Mouse (Mus musculus): ENCODE measurements around the gene Folh1. TPM values are rescaled to one million over a fixed set of nuclear protein-coding genes. Genes with fewer than 3 reads are reported as not detected.
"Not testable (repeated sequence)": the region's sequence is repeated elsewhere in the genome, so short reads cannot be mapped to it uniquely, and the experiment has no call there.

Folh1 gene
- 0.59 and 0.63 TPM in 2 replicates for polyA plus RNA-seq (2014; fragmentation: Nextera tagmentation; extraction: Ambion mirVana)

DNA sequence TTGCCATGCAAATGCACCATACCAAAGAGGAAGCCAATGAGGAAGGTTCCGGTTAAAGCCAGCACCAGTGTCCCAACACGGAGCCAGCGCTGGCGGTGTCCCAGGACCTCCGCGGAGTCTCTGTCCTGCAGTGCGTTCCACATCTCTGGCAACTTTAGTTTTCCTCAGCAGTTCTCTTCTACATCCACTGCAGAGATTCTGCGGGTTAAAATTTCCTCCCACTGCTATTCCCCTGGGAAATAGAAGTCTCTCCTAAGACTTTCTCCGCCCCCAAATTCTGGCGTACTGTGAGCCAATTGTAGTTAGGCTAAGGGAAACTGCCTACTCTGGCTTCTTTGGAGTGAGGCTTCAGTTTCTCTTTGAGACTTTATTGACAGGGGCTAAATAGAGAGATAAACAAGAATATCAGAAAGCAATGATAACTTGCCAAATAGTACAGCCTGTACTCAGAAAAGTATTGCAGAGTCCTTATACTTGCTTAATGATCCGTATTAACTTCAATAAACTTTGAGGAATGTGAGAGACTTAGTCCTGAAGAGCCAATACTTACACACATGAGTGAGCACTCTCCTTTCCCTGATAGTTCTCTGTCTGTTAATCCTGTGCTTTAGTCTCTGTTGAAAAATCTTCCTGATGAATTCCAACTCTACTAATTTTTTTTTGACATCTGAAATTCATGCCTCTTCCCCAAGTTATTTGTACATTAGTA is at the start of gene Folh1:
Gene Folh1, minus strand, starts transcription at position 327 of the 709 bp plus-strand sequence.
- WGBS, result 5% methylated on average over 11 of the region's 11 CpGs

GRCm38 (mm10) chr7:86816466-86816865 is 40.7 kb upstream of the Folh1 start:
- no peak for ATAC-seq (ENCODE audit: low read depth)
- no peak overlapping the region for H3K4me3 ChIP-seq (ENCODE audit: low read depth, low read length)
- 71% methylated on average over 1 of the region's 1 CpGs for WGBS

More for the DNA sequence above, at the start of gene Folh1:
- Histone ChIP-seq H3K27ac (replicated peaks; ENCODE audit: low read depth, low read length) (no peak within 1 kb of the TSS), H3K4me1 (ENCODE audit: control insufficient read depth, insufficient read depth, low read length) (no peaks in the 10 kb centered on the region; the same call in 1 of the 2 replicates), H3K9ac (ENCODE audit: low read depth, low read length) (no peak within 1 kb of the TSS; the same call in 1 of the 2 replicates), H3K27me3 (replicated peaks; ENCODE audit: control insufficient read depth, insufficient read depth, low read length) (no peaks in the 10 kb centered on the region), H3K9me3 (ENCODE audit: control insufficient read depth, low read length) (no peaks in the 10 kb centered on the region), H3K4me2 (ENCODE audit: low read depth, low read length) (peak within 1 kb of the TSS; percentile 54), H3K4me3 (ENCODE audit: low read depth, low read length) (peak within 1 kb of the TSS; percentile 18), H3K36me3 (ENCODE audit: control insufficient read depth, insufficient read depth, low read length) (no peaks in the 10 kb centered on the region)
- ATAC-seq (ENCODE audit: low read depth), result 0 out of 2 replicates have a peak, but pooled peaks have one; percentile 18
- peak; percentile 74 for DNase-seq (ENCODE audit: low spot score)

DNA sequence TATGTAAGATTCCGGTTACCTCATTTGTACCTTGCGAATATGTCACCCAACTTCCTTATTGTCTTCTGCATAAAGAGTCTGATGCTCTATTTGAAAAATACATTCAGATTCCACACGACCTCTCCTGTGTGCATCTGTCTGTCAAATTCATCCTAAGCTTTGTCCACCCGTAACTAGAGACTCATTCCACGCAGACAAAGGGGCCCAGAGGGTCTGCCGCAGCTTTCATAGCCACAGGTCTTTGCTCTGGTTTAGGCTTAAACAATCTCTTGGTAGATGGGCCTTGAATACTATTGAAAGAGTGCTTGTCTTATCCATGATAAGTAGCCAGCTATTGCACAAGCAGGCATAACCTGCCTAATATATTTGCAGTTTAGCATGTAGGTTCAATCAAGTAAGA is 40.0 kb upstream of the Folh1 start:
- H3K4me2 ChIP-seq (ENCODE audit: low read depth, low read length); H3K36me3 ChIP-seq (ENCODE audit: control insufficient read depth, insufficient read depth, low read length); H3K27ac ChIP-seq (replicated peaks; ENCODE audit: low read depth, low read length); H3K9me3 ChIP-seq (ENCODE audit: control insufficient read depth, low read length); ATAC-seq (ENCODE audit: low read depth); H3K4me3 ChIP-seq (ENCODE audit: low read depth, low read length); H3K9ac ChIP-seq (ENCODE audit: low read depth, low read length); DNase-seq (ENCODE audit: low spot score); H3K4me1 ChIP-seq (ENCODE audit: control insufficient read depth, insufficient read depth, low read length); H3K27me3 ChIP-seq (replicated peaks; ENCODE audit: control insufficient read depth, insufficient read depth, low read length): not testable (repeated sequence)
- WGBS, result 77% methylated on average over 6 of the region's 6 CpGs

More at GRCm38 (mm10) chr7:86816466-86816865, 40.7 kb upstream of the Folh1 start:
- Histone ChIP-seq H3K9ac (ENCODE audit: low read depth, low read length) (no peak overlapping the region), H3K27me3 (replicated peaks; ENCODE audit: control insufficient read depth, insufficient read depth, low read length) (no peaks in the 10 kb centered on the region), H3K27ac (replicated peaks; ENCODE audit: low read depth, low read length) (no peak overlapping the region), H3K9me3 (ENCODE audit: control insufficient read depth, low read length) (no peaks in the 10 kb centered on the region), H3K36me3 (ENCODE audit: control insufficient read depth, insufficient read depth, low read length) (no peaks in the 10 kb centered on the region), H3K4me1 (ENCODE audit: control insufficient read depth, insufficient read depth, low read length) (no peaks in the 10 kb centered on the region), H3K4me2 (ENCODE audit: low read depth, low read length) (no peak overlapping the region)
- no peak for DNase-seq (ENCODE audit: low spot score)

GRCm38 (mm10) chr7:86815241-86815640 is 39.5 kb upstream of the Folh1 start:
- H3K36me3 ChIP-seq (ENCODE audit: control insufficient read depth, insufficient read depth, low read length); H3K27me3 ChIP-seq (replicated peaks; ENCODE audit: control insufficient read depth, insufficient read depth, low read length); H3K4me1 ChIP-seq (ENCODE audit: control insufficient read depth, insufficient read depth, low read length); H3K9me3 ChIP-seq (ENCODE audit: control insufficient read depth, low read length); DNase-seq (ENCODE audit: low spot score); H3K4me2 ChIP-seq (ENCODE audit: low read depth, low read length); H3K4me3 ChIP-seq (ENCODE audit: low read depth, low read length); ATAC-seq (ENCODE audit: low read depth); H3K27ac ChIP-seq (replicated peaks; ENCODE audit: low read depth, low read length); H3K9ac ChIP-seq (ENCODE audit: low read depth, low read length): not testable (repeated sequence)
- 82% methylated on average over 3 of the region's 5 CpGs for WGBS

GRCm38 (mm10) chr7:86794727-86795126 is 19.0 kb upstream of the Folh1 start, which contains the start of gene Vmn2r77:
TSS of gene Vmn2r77 (plus strand) at chr7:86795027.
- DNase-seq (ENCODE audit: low spot score) (no peak), ATAC-seq (ENCODE audit: low read depth) (no peak)
- no peaks in the 10 kb centered on the region for H3K4me1 ChIP-seq (ENCODE audit: control insufficient read depth, insufficient read depth, low read length)
- H3K27ac ChIP-seq (replicated peaks; ENCODE audit: low read depth, low read length), result no peak within 1 kb of the TSS
- no peak within 1 kb of the TSS for H3K9ac ChIP-seq (ENCODE audit: low read depth, low read length)
- H3K27me3 ChIP-seq (replicated peaks; ENCODE audit: control insufficient read depth, insufficient read depth, low read length), result no peaks in the 10 kb centered on the region
- no peak within 1 kb of the TSS for H3K4me3 ChIP-seq (ENCODE audit: low read depth, low read length)
- no peaks in the 10 kb centered on the region for H3K9me3 ChIP-seq (ENCODE audit: control insufficient read depth, low read length)
- H3K4me2 ChIP-seq (ENCODE audit: low read depth, low read length), result no peak within 1 kb of the TSS
- no peaks in the 10 kb centered on the region for H3K36me3 ChIP-seq (ENCODE audit: control insufficient read depth, insufficient read depth, low read length)

DNA sequence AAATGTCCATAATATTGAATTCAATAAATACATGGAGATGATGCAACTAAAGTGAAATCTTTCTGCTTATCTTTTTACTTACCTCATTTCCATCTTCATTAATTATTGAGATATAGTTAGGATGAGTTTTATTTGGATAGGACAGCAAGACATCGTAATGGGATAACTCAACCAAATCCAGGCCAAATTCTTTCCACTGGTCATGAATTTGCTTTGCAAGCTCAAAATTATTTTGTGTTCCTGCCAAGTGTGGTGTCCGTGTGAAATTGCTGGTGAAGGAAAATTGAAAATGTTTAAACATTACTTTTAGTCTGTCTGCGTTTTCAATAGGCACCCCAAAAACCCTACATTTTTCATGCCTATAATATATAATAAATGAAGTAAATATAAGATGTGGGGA is 4.1 kb downstream of the Folh1 start:
- Histone ChIP-seq H3K27ac (replicated peaks; ENCODE audit: low read depth, low read length) (no peak overlapping the region), H3K9me3 (ENCODE audit: control insufficient read depth, low read length) (no peaks in the 10 kb centered on the region), H3K4me3 (ENCODE audit: low read depth, low read length) (no peak overlapping the region), H3K36me3 (ENCODE audit: control insufficient read depth, insufficient read depth, low read length) (no peaks in the 10 kb centered on the region), H3K27me3 (replicated peaks; ENCODE audit: control insufficient read depth, insufficient read depth, low read length) (no peaks in the 10 kb centered on the region), H3K4me2 (ENCODE audit: low read depth, low read length) (no peak overlapping the region), H3K9ac (ENCODE audit: low read depth, low read length) (no peak overlapping the region), H3K4me1 (ENCODE audit: control insufficient read depth, insufficient read depth, low read length) (no peaks in the 10 kb centered on the region; the same call in 1 of the 2 replicates)
- 82% methylated on average over 3 of the region's 3 CpGs for WGBS
- DNase-seq (ENCODE audit: low spot score) (no peak), ATAC-seq (ENCODE audit: low read depth) (no peak)

DNA sequence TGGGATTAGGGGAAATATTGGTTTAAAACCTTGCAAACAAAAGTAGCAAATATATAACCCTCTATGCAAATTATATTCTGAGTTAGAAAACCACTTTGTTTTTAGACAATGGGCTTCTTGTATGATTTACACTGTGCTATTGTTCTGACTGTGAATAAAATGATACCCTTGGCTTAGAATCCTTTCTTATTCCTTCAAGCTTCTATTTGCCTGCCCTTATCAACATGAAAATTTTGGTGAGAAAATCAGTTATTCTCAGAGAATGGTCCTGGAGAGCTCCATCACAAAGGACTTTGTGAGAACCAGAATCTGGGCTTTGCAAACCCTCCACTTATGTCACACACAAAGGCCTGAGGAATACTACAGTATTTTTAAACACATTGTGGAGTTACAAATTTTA is 11.1 kb downstream of the Folh1 start:
- no peaks in the 10 kb centered on the region for H3K4me1 ChIP-seq (ENCODE audit: control insufficient read depth, insufficient read depth, low read length)
- ATAC-seq (ENCODE audit: low read depth), result no peak
- no peak for DNase-seq (ENCODE audit: low spot score)
- no peaks in the 10 kb centered on the region for H3K36me3 ChIP-seq (ENCODE audit: control insufficient read depth, insufficient read depth, low read length)
- H3K27ac ChIP-seq (replicated peaks; ENCODE audit: low read depth, low read length), result no peak overlapping the region
- H3K9me3 ChIP-seq (ENCODE audit: control insufficient read depth, low read length), result no peaks in the 10 kb centered on the region
- H3K27me3 ChIP-seq (replicated peaks; ENCODE audit: control insufficient read depth, insufficient read depth, low read length), result no peaks in the 10 kb centered on the region
- no peak overlapping the region for H3K9ac ChIP-seq (ENCODE audit: low read depth, low read length)
- H3K4me3 ChIP-seq (ENCODE audit: low read depth, low read length), result no peak overlapping the region
- no peak overlapping the region for H3K4me2 ChIP-seq (ENCODE audit: low read depth, low read length)

DNA sequence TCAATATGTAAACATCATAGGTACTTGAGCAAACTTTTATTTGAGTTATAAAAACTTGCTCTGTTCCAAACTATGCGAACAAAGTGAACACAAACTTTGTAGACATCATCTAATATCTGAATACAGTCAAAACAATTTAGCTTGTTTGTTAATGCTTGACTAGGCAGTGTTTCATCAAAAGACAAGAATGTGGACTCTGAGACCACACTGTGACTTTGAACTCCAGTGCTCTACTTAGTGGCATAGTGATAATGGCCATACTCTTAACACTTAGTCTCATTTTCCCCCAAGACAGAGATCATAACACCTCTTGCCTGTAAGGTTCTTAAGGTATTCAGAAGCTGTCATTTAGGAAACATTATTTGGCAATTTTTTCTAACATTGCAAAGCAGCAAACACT is 15.0 kb downstream of the Folh1 start:
- WGBS, result 83% methylated on average over 1 of the region's 1 CpGs
- H3K4me3 ChIP-seq (ENCODE audit: low read depth, low read length), result no peak overlapping the region
- DNase-seq (ENCODE audit: low spot score) (no peak), ATAC-seq (ENCODE audit: low read depth) (no peak)
- no peak overlapping the region for H3K9ac ChIP-seq (ENCODE audit: low read depth, low read length)
- no peaks in the 10 kb centered on the region for H3K4me1 ChIP-seq (ENCODE audit: control insufficient read depth, insufficient read depth, low read length)
- H3K36me3 ChIP-seq (ENCODE audit: control insufficient read depth, insufficient read depth, low read length), result no peaks in the 10 kb centered on the region
- no peaks in the 10 kb centered on the region for H3K9me3 ChIP-seq (ENCODE audit: control insufficient read depth, low read length)
- no peak overlapping the region for H3K4me2 ChIP-seq (ENCODE audit: low read depth, low read length)
- H3K27ac ChIP-seq (replicated peaks; ENCODE audit: low read depth, low read length), result no peak overlapping the region
- H3K27me3 ChIP-seq (replicated peaks; ENCODE audit: control insufficient read depth, insufficient read depth, low read length), result no peaks in the 10 kb centered on the region

- ATAC-seq (ENCODE audit: low read depth) (no peak), DNase-seq (ENCODE audit: low spot score) (peak; percentile 1)
- Histone ChIP-seq H3K9me3 (ENCODE audit: control insufficient read depth, low read length) (no peaks in the 10 kb centered on the region), H3K27ac (replicated peaks; ENCODE audit: low read depth, low read length) (no peak overlapping the region), H3K9ac (ENCODE audit: low read depth, low read length) (no peak overlapping the region), H3K4me1 (ENCODE audit: control insufficient read depth, insufficient read depth, low read length) (no peaks in the 10 kb centered on the region), H3K4me3 (ENCODE audit: low read depth, low read length) (no peak overlapping the region), H3K36me3 (ENCODE audit: control insufficient read depth, insufficient read depth, low read length) (no peaks in the 10 kb centered on the region), H3K27me3 (replicated peaks; ENCODE audit: control insufficient read depth, insufficient read depth, low read length) (no peaks in the 10 kb centered on the region), H3K4me2 (ENCODE audit: low read depth, low read length) (no peak overlapping the region)
Observed at GRCm38 (mm10) chr7:86725013-86725412, 50.7 kb downstream of the Folh1 start.
